Mouse (Mus musculus) left cerebral cortex, adult 8-10 months (tissue): Measurements from ENCODE around the gene Crispld2. TPM values are rescaled to one million over a fixed set of nuclear protein-coding genes. Genes with fewer than 3 reads are reported as not detected.

ENCODE experiments used
- DNase-seq, 2 experiments: peaks; one replicate each; pipeline ENCODE4 v3.0.0; 2022; ENCODE audit warnings: low spot score in 2 of 2
- total RNA-seq, 4 experiments: library from RNA; stranded (reverse); gene quantifications; 2 replicates each; pipeline ENCODE4 v1.2.4; 2022

Crispld2 gene
- total RNA-seq, 4 experiments from 2014 or later: 2.3 to 2.9 (median 2.5) TPM

DNA sequence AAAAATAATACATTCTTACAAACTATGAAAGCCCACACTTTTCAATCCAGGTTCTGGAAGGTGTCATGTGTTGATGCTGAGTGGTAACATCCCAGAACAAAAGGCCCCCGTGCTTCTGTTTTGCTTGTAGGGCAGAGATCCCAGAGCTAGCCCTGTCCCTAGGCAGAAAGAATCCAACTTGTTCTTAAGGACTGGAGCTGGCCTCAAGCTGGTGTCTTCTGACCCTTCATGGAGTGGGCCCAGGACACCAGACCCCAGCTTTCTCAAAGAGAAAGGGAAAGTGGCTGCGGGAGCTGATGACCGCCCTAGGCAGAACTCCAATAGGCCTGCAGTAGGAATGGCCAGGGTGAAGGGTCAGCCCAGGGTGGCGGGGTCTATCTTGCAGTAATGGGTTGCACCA, 5.0 kb downstream of the Crispld2 start:
- DNase-seq: no peak

DNA sequence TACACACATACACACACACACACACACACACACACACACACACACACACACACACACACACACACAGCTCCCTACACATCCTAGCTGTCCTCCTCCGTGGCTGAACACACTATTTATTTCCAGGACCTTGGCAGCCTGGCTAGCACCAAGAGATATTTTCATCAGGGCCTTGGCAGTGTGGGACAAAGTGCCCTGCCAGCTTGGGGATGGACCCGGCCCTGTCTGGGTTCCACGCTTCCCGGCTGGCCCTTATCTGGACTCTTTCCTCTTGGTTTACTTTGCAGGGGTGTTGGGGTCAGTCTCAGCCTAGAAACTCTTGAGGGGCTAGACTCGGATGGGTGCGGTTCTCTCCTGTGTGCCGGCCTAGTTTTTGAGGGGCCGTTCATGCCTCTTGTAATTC, 8.2 kb downstream of the Crispld2 start:
- no peak for DNase-seq

DNA sequence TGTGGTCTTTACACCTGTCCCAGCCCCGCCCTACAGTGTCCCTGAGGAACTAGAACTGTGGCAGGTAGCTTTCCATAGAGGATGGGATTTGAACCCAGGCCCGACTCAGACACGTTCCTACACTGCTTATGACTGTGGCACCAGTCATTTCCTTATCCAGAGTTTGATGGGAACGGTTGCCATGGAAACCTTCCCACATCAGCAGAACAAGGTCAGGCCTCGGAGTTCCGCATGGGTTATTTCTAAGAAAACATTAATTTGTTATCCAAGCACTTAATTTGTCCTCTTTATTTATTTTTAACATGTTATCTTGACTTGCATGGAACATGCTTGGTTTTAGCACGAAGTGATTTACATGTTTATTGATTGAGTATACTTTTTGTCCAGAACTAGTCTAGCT, 9.5 kb downstream of the Crispld2 start:
- DNase-seq: no peak

DNA sequence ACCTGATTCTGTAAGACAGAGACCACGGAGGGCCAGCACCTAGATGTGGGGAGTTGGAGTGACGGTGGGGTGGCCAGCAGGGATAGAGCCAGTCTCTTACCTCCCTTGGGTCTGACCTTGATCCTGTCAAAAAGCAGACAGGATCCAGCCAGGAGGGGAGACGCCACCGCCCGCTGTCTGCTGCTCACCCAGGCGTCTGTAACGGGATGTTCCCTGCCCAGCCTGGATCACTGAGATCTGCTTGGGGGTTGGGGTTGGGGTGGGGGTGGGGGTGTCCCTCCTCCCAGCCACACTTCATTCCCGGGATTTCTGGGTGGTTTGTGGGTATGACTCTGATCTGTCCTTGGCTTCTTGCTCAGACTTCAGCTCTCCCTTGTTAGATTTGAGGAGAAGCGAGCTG, 10.1 kb downstream of the Crispld2 start:
- no peak for DNase-seq

DNA sequence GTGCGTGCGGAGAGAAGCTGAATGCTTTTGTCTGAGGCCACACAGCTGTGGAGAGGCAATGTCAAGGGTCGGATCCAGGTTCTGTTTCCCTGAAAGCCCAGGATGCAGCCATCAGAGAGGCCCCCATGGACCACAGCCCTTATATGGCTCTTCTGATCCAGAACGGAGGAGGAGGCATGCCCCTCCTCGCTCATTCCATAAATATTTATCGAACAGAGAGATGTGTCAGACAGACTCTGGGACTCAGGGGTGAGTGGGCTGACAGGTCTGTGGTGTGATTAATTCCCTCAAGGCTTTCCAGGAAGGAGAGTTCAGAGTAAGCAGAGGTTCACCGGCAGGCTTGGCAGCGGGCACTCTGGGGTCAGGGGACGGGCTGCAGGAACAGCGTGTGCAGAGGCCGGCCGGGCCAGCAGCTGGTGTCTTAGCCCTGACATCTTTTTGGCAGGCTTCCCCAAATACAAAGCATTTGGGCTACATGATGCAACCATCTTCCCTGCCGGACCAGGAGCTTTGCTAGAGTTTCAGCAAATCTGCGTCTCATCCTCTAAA, 12.0 kb downstream of the Crispld2 start:
- DNase-seq: no peak

DNA sequence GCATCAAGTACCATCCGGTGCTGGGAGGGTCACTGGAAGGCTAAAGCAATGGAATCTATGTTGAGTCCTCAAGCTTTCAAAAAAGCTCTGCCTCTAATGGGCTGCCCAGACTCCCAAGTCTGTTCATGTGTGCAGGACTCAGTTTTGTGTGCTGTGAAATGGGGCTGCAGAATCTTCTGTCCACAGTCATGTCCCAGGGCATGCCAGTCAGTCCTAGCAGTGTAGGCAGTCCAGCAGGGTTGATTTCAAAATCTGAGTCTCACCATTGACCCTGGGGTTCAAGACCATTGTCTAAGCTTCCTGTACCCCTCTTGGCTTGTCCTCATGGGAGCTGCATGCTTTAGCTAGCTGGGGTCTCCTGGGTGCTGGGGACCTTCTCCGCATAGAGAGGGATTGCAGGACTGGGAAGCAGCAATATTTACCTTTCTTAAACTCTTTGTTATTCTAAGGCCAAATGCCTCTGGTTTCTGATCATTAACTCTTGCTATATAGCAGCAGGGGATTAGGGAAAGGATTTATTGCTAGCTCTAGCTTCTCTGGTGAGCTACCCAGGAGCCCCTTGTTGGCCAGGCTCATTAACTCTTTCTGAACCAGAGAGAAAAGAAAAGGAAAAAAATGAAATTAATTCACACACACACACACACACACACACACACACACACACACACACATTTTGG, 12.6 kb downstream of the Crispld2 start:
- no peak for DNase-seq

DNA sequence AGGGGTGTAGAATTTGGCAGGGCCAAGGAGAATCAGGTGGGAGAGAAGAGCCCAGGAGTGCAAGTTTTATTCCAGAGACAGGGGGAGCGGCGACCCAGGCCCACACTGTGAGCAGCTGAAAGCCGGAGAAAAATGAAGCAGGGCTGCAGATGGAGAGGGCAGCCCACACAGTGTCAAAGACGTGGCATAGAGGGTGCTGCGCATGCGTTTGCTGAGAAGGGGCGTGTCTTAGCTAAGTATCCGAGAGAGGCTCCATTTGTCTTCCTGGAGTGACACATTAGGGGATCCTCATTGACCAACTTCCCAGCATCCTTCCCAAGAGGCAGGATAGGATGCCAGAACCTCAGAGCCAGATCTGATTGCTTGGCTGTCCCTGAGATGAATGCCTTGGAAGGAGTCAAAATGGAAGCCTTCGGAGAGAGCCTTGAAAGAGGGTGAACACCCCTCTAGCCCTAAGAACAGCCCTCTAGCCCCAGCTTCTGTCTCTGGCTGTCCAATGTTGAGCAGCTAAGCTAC, 14.5 kb downstream of the Crispld2 start:
- DNase-seq: no peak

DNA sequence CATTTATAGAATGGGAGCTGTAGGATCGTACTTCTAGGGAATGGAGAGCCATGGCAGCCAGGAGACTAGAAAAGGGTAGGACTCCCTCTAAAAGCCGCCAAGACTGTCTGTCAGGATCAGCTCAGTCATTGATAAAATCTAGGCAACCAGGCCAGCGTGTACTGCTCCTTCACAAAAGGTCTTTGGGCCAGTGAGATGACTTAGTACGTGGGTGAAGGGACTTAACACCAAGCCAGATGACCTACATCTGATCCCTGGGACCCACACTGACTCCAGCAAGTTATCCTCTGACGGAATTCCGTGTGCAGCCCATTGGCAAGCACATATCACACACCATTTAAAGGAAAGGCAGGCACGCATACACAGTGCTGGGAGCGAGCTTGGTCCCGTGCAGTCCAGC, 14.9 kb downstream of the Crispld2 start:
- DNase-seq: no peak

GRCm38 (mm10) chr8:120009284-120009683, 17.0 kb downstream of the Crispld2 start:
- no peak for DNase-seq

GRCm38 (mm10) chr8:120012491-120012890, 20.3 kb downstream of the Crispld2 start:
- no peak for DNase-seq

- no peak for DNase-seq
These were observed 20.7 kb downstream of the Crispld2 start for GRCm38 (mm10) chr8:120012927-120013326.

GRCm38 (mm10) chr8:120014267-120015023, 22.2 kb downstream of the Crispld2 start:
- DNase-seq: no peak

DNA sequence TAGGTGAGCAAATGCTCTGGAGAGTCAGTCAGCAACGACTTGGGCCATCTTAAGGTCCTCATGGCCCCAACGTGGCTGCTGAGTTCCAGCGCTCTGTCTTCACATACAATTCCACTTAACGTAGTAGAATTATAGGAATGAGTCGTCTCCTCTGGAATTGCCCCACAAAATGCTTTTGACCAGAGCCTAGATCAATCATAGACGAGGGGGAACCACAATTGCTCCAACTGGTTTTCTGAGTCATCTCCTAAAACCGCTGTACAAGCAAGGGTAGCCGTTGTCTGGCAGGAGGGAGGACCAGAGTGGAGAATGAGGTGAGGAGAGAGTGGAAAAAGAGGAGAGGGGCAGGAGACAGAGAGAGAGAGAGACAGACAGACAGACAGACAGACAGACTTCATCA, 23.7 kb downstream of the Crispld2 start:
- DNase-seq: no peak

DNA sequence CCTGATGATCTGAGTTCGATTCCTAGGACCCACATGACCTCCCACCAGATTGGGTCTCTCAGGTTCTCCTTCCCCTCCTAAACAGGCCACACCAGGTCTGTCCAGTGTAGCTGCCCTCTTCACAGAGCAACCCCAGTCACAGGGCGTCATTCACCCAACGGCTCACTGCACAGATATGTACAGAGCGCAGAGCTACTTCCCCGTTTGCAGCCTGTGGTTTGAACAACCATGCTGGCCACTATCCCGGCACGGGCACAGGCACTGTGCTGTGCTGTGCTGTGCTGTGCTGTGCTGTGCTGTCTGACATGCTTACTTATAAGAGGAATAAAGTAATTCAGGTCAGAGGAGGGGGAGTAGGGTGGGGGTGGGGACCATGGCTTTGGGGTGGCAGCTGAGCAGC, 24.2 kb downstream of the Crispld2 start:
- no peak for DNase-seq

GRCm38 (mm10) chr8:120017349-120017748, 25.1 kb downstream of the Crispld2 start:
- DNase-seq: no peak

- no peak for DNase-seq
These were observed 25.5 kb downstream of the Crispld2 start for GRCm38 (mm10) chr8:120017786-120018185.

- DNase-seq: no peak
These were observed 26.1 kb downstream of the Crispld2 start for GRCm38 (mm10) chr8:120018379-120018778.

- DNase-seq: no peak
These were observed 27.1 kb downstream of the Crispld2 start for GRCm38 (mm10) chr8:120019297-120019696.

DNA sequence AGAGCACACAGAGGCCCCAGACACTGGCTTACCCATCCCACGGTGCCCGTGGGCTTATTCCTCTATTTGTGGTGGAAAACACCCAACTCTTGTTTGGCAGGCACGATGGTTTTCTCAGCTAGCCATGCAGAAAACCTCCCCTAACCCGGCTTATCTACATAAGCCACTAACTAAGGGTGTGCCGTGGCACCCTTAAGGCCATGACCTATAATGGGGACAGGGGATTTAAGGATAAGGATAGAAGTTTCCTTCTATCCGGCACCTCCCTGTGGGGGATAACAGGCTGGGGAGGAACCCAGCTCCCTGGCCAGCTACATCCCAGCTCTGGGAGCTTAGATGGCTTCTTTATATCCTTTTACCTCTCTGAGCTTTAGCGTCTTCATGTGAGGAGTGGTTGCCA, 28.1 kb downstream of the Crispld2 start:
- DNase-seq: no peak

GRCm38 (mm10) chr8:120026199-120026598, 34.0 kb downstream of the Crispld2 start:
- no peak for DNase-seq

GRCm38 (mm10) chr8:120026991-120027390, 34.8 kb downstream of the Crispld2 start:
- no peak for DNase-seq

DNA sequence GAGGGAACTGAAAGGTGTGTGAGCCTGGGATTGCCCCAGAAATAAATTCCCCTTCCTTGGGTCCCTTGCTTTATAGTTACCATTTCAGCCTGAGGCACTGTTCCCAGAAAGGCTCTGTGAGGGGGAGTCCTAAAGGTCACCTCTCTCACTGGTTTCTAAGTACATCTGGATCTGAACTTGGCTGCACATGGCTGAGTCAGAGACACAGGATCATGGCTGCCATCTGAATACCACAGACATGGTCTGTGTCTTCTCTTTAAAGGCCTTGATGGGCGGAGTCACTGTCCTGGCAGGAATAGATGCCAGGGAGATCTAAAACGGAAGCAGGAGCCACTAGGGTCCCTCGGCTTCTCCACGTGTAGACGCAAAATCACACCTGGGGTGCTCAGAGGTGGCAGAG, 38.2 kb downstream of the Crispld2 start:
- no peak for DNase-seq
